ENCODE assay signal across 8 mouse cellular contexts in the genomic region with DNA sequence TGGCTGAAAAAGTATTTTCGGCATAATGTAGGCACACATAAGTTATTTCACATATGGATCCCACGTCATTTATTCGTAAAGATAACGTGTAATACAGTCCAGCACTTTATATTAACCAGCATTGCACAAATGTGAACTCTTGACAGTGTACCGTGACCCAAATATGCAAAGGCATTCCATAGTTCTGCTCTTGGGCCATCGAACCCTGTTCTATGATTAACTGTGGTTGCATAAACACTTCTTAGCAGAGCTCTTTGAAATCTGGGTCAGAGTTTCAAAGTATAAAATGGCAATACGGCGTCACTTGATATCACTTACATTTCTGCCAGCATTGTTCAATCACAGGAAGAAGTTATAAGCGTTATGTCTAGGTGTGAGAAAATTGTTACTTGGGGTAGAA. TPM values are rescaled to one million over a fixed set of nuclear protein-coding genes. Genes with fewer than 3 reads are reported as not detected.
DNase-seq lines count a peak whose midpoint lies in the region; ATAC-seq lines count a peak whose summit lies in the region.

No protein-coding gene starts in this region.

- H3K27me3 ChIP-seq in heart, embryonic 13.5 days (replicated peaks) = no peaks in the 10 kb centered on the region
- H3K27me3 ChIP-seq in hindbrain, embryonic 16.5 days (replicated peaks; ENCODE audit: control insufficient read depth, insufficient read depth, low read length) = no peaks in the 10 kb centered on the region

- no peak for DNase-seq in heart, postnatal 10 days
- peak; percentile 25 for DNase-seq in Muller cell, postnatal 12 days (ENCODE audit: inconsistent ontology term)
- no peak for DNase-seq in retina, postnatal 1 day
- DNase-seq in gastrocnemius, adult 18-20 months (ENCODE audit: low spot score) = no peak

- no peak overlapping the region for H3K27ac ChIP-seq in heart, embryonic 13.5 days (replicated peaks)
- H3K27ac ChIP-seq in hindbrain, embryonic 16.5 days (ENCODE audit: low read depth, low read length) = no peak overlapping the region; the same call in 1 of the 2 replicates
- H3K27ac ChIP-seq in macrophage = no peak overlapping the region

- peak overlapping the region; percentile 99 for H3K9ac ChIP-seq in heart, embryonic 13.5 days
- peak overlapping the region; percentile 99 for H3K9ac ChIP-seq in hindbrain, embryonic 16.5 days (ENCODE audit: low read depth, low read length)

- 82% methylated on average over 9 of the region's 9 CpGs for WGBS in heart, embryonic 13.5 days
- 93% methylated on average over 9 of the region's 9 CpGs for WGBS in hindbrain, embryonic 16.5 days
- WGBS in macrophage (ENCODE audit: missing documents) = 94% methylated on average over 9 of the region's 9 CpGs

- H3K4me1 ChIP-seq in heart, embryonic 13.5 days = peaks cover 34% of the 10 kb centered on the region
- peaks cover 28% of the 10 kb centered on the region for H3K4me1 ChIP-seq in hindbrain, embryonic 16.5 days (ENCODE audit: control insufficient read depth, insufficient read depth, low read depth, low read length)

- H3K4me3 ChIP-seq in heart, embryonic 13.5 days = peak overlapping the region; percentile 99
- peak overlapping the region; percentile 100 for H3K4me3 ChIP-seq in hindbrain, embryonic 16.5 days (ENCODE audit: low read length)
- peak overlapping the region; percentile 77 for H3K4me3 ChIP-seq in macrophage (ENCODE audit: inconsistent target)

- no peaks in the 10 kb centered on the region for H3K36me3 ChIP-seq in heart, embryonic 13.5 days
- no peaks in the 10 kb centered on the region for H3K36me3 ChIP-seq in hindbrain, embryonic 16.5 days (ENCODE audit: control insufficient read depth, insufficient read depth, low read length)
- no peaks in the 10 kb centered on the region for H3K36me3 ChIP-seq in macrophage (ENCODE audit: inconsistent target)

- H3K4me2 ChIP-seq in heart, embryonic 13.5 days = peak overlapping the region; percentile 71
- H3K4me2 ChIP-seq in hindbrain, embryonic 16.5 days (ENCODE audit: low read length) = peak overlapping the region; percentile 90

- peaks cover 34% of the 10 kb centered on the region for H3K79me2 ChIP-seq in macrophage (ENCODE audit: inconsistent target)

- H3K9me3 ChIP-seq in heart, embryonic 13.5 days = no peaks in the 10 kb centered on the region
- no peaks in the 10 kb centered on the region for H3K9me3 ChIP-seq in hindbrain, embryonic 16.5 days (ENCODE audit: control insufficient read depth, low read length)

- intact Hi-C loops in heart, postnatal 10 days (cut with DNase I) = loop anchor here (5.0 kb wide), 1 partner anchor 56 kb away; no protein-coding TSS in a partner anchor

- no peak for ATAC-seq in heart, embryonic 13.5 days (ENCODE audit: extremely low read depth, insufficient number of reproducible peaks, low FRiP score, low TSS enrichment)
- ATAC-seq in hindbrain, embryonic 16.5 days = no peak
- no peak for ATAC-seq in inflammation-experienced regulatory T-cells, adult 6 months

RNA-seq across cellular contexts. Expression of a gene that starts 0.9 kb away (rescaled TPM):
- 70.3 and 71.3 TPM in 2 replicates for polyA plus RNA-seq in heart, embryonic 13.5 days (2015; fragmentation: Nextera tagmentation; extraction: Ambion mirVana)
- 10 to 100 TPM; 64.2 to 65.1 TPM for total RNA-seq in heart, postnatal 10 days (2021)
- polyA plus RNA-seq in hindbrain, embryonic 16.5 days (2015; fragmentation: Nextera tagmentation; extraction: Ambion mirVana) = 129 and 142 TPM in 2 replicates
- total RNA-seq in macrophage (2018; cell fraction: chromatin; rRNA removed) = 10 to 100 TPM; 15.3 to 49.2 (median 34.0) TPM
- 10 to 100 TPM; 59.5 to 74.1 (median 66.3) TPM for total RNA-seq in macrophage (2018; cell fraction: cytosol; rRNA removed)
- total RNA-seq in macrophage (2018; cell fraction: nucleus; rRNA removed) = 10 to 100 TPM; 23.6 to 67.9 (median 41.5) TPM
- 51.3 to 88.5 TPM (median 66.0 TPM) in 3 replicates for polyA plus RNA-seq in macrophage (2018)
- polyA plus RNA-seq in inflammation-experienced regulatory T-cells, adult 6 months (2017; shearing (Covaris generic)) = 10 to 100 TPM; 16.2 to 20.1 (median 18.2) TPM
- 10 to 100 TPM; 47.6 to 52.7 TPM for total RNA-seq in gastrocnemius, adult 18-20 months (2021)

RNA-seq across cellular contexts. Expression of a gene that starts 58.9 kb away (rescaled TPM):
- polyA plus RNA-seq in heart, embryonic 13.5 days (2015; fragmentation: Nextera tagmentation; extraction: Ambion mirVana) = 26.0 and 28.7 TPM in 2 replicates
- 10 to 100 TPM; 21.3 to 22.0 TPM for total RNA-seq in heart, postnatal 10 days (2021)
- polyA plus RNA-seq in hindbrain, embryonic 16.5 days (2015; fragmentation: Nextera tagmentation; extraction: Ambion mirVana) = 53.5 and 56.3 TPM in 2 replicates
- total RNA-seq in macrophage (2018; cell fraction: chromatin; rRNA removed) = 10 to 100 TPM; 13.8 to 98.1 (median 53.0) TPM
- total RNA-seq in macrophage (2018; cell fraction: cytosol; rRNA removed) = 10 to 100 TPM; 23.9 to 95.4 (median 51.6) TPM
- total RNA-seq in macrophage (2018; cell fraction: nucleus; rRNA removed) = 100 to 1,000 TPM in 7 of 26 experiments, 10 to 100 TPM in 19; 18.0 to 132 (median 67.2) TPM
- 22.2 to 41.3 TPM (median 25.5 TPM) in 3 replicates for polyA plus RNA-seq in macrophage (2018)
- polyA plus RNA-seq in inflammation-experienced regulatory T-cells, adult 6 months (2017; shearing (Covaris generic)) = 100 to 1,000 TPM; 204 to 343 (median 284) TPM
- total RNA-seq in gastrocnemius, adult 18-20 months (2021) = 1 to 10 TPM; 5.9 to 7.9 TPM

RNA-seq across cellular contexts. Expression of a gene that starts 59.1 kb away (rescaled TPM):
- polyA plus RNA-seq in heart, embryonic 13.5 days (2015; fragmentation: Nextera tagmentation; extraction: Ambion mirVana) = 15.6 and 16.0 TPM in 2 replicates
- total RNA-seq in heart, postnatal 10 days (2021) = 10 to 100 TPM; 25.7 to 26.4 TPM
- polyA plus RNA-seq in hindbrain, embryonic 16.5 days (2015; fragmentation: Nextera tagmentation; extraction: Ambion mirVana) = 22.1 and 22.8 TPM in 2 replicates
- total RNA-seq in macrophage (2018; cell fraction: chromatin; rRNA removed) = 10 to 100 TPM; 15.5 to 44.4 (median 28.6) TPM
- total RNA-seq in macrophage (2018; cell fraction: cytosol; rRNA removed) = 10 to 100 TPM; 10.4 to 24.3 (median 16.6) TPM
- total RNA-seq in macrophage (2018; cell fraction: nucleus; rRNA removed) = 10 to 100 TPM in 23 of 26 experiments, 1 to 10 TPM in 3; 8.1 to 36.0 (median 17.0) TPM
- polyA plus RNA-seq in macrophage (2018) = 19.3 to 36.5 TPM (median 25.1 TPM) in 3 replicates
- polyA plus RNA-seq in inflammation-experienced regulatory T-cells, adult 6 months (2017; shearing (Covaris generic)) = 1 to 10 TPM in 1 of 3 experiments, under 1 TPM in 2; 0.38 to 1.1 (median 0.87) TPM
- 10 to 100 TPM; 30.6 to 31.9 TPM for total RNA-seq in gastrocnemius, adult 18-20 months (2021)
